Mouse (Mus musculus): ENCODE data around the gene Olfr1434. TPM values are rescaled to one million over a fixed set of nuclear protein-coding genes. Genes with fewer than 3 reads are reported as not detected.
"Not testable (repeated sequence)": the region's sequence is repeated elsewhere in the genome, so short reads cannot be mapped to it uniquely, and the experiment has no call there.

Gene Olfr1434
- not detected in 2 replicates for polyA plus RNA-seq (2012; rRNA removed)

GRCm38 (mm10) chr19:12279554-12279953 is at the start of gene Olfr1434:
Gene Olfr1434 (plus strand): TSS chr19:12279854.
- Histone ChIP-seq H3K4me3 (ENCODE audit: control insufficient read depth, low read depth, low read length) (no peak within 1 kb of the TSS), H3K36me3 (ENCODE audit: control insufficient read depth, insufficient read depth, low read length) (no peaks in the 10 kb centered on the region), H3K4me1 (ENCODE audit: control insufficient read depth, insufficient read depth, low read length) (no peaks in the 10 kb centered on the region), H3K27ac (ENCODE audit: control insufficient read depth, insufficient read depth, low read depth, low read length) (no peak within 1 kb of the TSS), H3K27me3 (ENCODE audit: control insufficient read depth, insufficient read depth, low read length) (no peaks in the 10 kb centered on the region)
- TF ChIP-seq CTCF (IDR thresholded peaks at IDR 0.05; ENCODE audit: control insufficient read depth, insufficient read depth, insufficient replicate concordance, low read depth, low read length) (no peak), POLR2A (IDR thresholded peaks at IDR 0.05; ENCODE audit: control insufficient read depth, low read depth, low read length) (no peak)

- not testable (repeated sequence) for H3K36me3 ChIP-seq (ENCODE audit: control insufficient read depth, insufficient read depth, low read length); H3K27ac ChIP-seq (ENCODE audit: control insufficient read depth, insufficient read depth, low read depth, low read length); H3K27me3 ChIP-seq (ENCODE audit: control insufficient read depth, insufficient read depth, low read length); H3K4me3 ChIP-seq (ENCODE audit: control insufficient read depth, low read depth, low read length); H3K4me1 ChIP-seq (ENCODE audit: control insufficient read depth, insufficient read depth, low read length)
These were observed 47.2 kb upstream of the Olfr1434 start, which contains the start of gene Olfr1432 for GRCm38 (mm10) chr19:12232496-12232895. Gene Olfr1432 (minus strand): TSS chr19:12232596.

DNA sequence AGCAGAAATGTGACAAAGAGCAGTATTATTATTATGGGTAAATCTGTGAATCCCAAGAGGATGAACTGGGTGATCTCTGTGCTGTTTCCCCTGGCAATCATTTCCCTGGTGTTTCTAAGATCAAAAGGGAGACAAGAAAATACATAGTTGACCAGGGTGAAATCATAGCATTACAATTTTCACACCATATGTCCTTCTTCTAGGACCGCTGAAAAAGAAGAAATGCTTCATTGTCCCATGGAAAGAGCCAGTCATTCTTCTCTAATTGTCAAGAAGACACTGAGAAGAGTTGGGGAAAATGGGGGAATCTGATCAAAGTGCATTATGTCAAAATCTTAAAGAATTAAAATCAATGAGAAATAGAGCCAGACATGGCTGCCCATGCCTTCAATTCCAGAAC is 38.1 kb upstream of the Olfr1434 start, which contains the start of gene Olfr262:
Olfr262 (minus strand) TSS at position 101 of the 400 bp plus-strand sequence.
- TF ChIP-seq CTCF (IDR thresholded peaks at IDR 0.05; ENCODE audit: control insufficient read depth, insufficient read depth, insufficient replicate concordance, low read depth, low read length) (no peak), POLR2A (IDR thresholded peaks at IDR 0.05; ENCODE audit: control insufficient read depth, low read depth, low read length) (no peak)
- Histone ChIP-seq H3K4me3 (ENCODE audit: control insufficient read depth, low read depth, low read length) (no peak within 1 kb of the TSS), H3K27ac (ENCODE audit: control insufficient read depth, insufficient read depth, low read depth, low read length) (no peak within 1 kb of the TSS), H3K36me3 (ENCODE audit: control insufficient read depth, insufficient read depth, low read length) (no peaks in the 10 kb centered on the region), H3K4me1 (ENCODE audit: control insufficient read depth, insufficient read depth, low read length) (no peaks in the 10 kb centered on the region), H3K27me3 (ENCODE audit: control insufficient read depth, insufficient read depth, low read length) (no peaks in the 10 kb centered on the region)

DNA sequence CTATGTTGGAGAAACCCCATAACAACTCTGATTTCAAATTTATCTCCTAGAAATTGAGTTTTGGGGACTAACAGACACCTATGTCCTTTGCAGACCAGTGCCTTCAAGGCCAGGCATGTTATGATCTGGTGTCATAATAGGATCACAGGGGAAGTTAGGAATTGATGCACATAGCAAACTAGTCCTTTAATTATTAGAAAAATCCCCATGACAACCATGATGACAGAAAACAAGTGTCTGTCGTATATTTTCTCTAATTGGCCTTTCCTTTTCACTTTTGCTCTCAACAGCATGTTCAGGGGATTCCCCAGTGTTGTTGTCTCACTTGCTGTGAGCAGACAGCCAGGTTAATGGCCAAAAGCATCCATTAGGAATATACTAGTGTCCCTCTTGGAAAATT is 18.9 kb upstream of the Olfr1434 start, which contains the start of gene Olfr235:
Olfr235 (plus strand) TSS at position 301 of the 400 bp plus-strand sequence.
- no peak within 1 kb of the TSS for H3K27ac ChIP-seq (ENCODE audit: control insufficient read depth, insufficient read depth, low read depth, low read length)
- no peak for TF ChIP-seq CTCF (IDR thresholded peaks at IDR 0.05; ENCODE audit: control insufficient read depth, insufficient read depth, insufficient replicate concordance, low read depth, low read length)
- no peak for TF ChIP-seq POLR2A (IDR thresholded peaks at IDR 0.05; ENCODE audit: control insufficient read depth, low read depth, low read length)
- H3K4me1 ChIP-seq (ENCODE audit: control insufficient read depth, insufficient read depth, low read length): no peaks in the 10 kb centered on the region
- no peak within 1 kb of the TSS for H3K4me3 ChIP-seq (ENCODE audit: control insufficient read depth, low read depth, low read length)
- no peaks in the 10 kb centered on the region for H3K27me3 ChIP-seq (ENCODE audit: control insufficient read depth, insufficient read depth, low read length)
- H3K36me3 ChIP-seq (ENCODE audit: control insufficient read depth, insufficient read depth, low read length): no peaks in the 10 kb centered on the region

DNA sequence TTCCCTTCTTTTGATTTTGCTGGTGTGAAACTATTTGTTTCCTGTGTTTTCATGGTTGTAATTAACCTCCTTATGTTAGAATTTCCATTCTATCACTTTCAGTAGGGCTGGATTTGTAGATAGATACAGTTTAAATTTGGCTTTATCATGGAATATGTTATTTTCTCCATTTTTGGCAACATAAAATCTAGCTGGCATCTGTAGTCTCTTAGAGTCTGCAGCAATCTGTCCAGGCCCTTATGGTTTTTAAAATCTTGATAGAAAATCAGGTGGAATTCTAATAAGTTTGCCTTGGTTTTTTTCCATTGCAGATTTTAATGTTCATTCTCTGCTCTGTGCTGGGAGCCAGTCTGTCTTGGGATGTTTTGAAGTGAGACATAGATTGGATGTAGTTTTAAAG is 13.3 kb downstream of the Olfr1434 start:
- Histone ChIP-seq H3K36me3 (ENCODE audit: control insufficient read depth, insufficient read depth, low read length) (no peaks in the 10 kb centered on the region), H3K27ac (ENCODE audit: control insufficient read depth, insufficient read depth, low read depth, low read length) (no peak overlapping the region), H3K27me3 (ENCODE audit: control insufficient read depth, insufficient read depth, low read length) (no peaks in the 10 kb centered on the region), H3K4me1 (ENCODE audit: control insufficient read depth, insufficient read depth, low read length) (no peaks in the 10 kb centered on the region), H3K4me3 (ENCODE audit: control insufficient read depth, low read depth, low read length) (no peak overlapping the region)
- TF ChIP-seq CTCF (IDR thresholded peaks at IDR 0.05; ENCODE audit: control insufficient read depth, insufficient read depth, insufficient replicate concordance, low read depth, low read length) (no peak), POLR2A (IDR thresholded peaks at IDR 0.05; ENCODE audit: control insufficient read depth, low read depth, low read length) (no peak)

GRCm38 (mm10) chr19:12299030-12299429 is 19.4 kb downstream of the Olfr1434 start, which contains the start of gene Olfr1436:
Gene Olfr1436 (minus strand): TSS chr19:12299130.
- not testable (repeated sequence) for H3K4me1 ChIP-seq (ENCODE audit: control insufficient read depth, insufficient read depth, low read length); H3K36me3 ChIP-seq (ENCODE audit: control insufficient read depth, insufficient read depth, low read length); H3K4me3 ChIP-seq (ENCODE audit: control insufficient read depth, low read depth, low read length); H3K27ac ChIP-seq (ENCODE audit: control insufficient read depth, insufficient read depth, low read depth, low read length); H3K27me3 ChIP-seq (ENCODE audit: control insufficient read depth, insufficient read depth, low read length)

- TF ChIP-seq POLR2A (IDR thresholded peaks at IDR 0.05; ENCODE audit: control insufficient read depth, low read depth, low read length) (no peak), CTCF (IDR thresholded peaks at IDR 0.05; ENCODE audit: control insufficient read depth, insufficient read depth, insufficient replicate concordance, low read depth, low read length) (no peak)
- no peak within 1 kb of the TSS for H3K27ac ChIP-seq (ENCODE audit: control insufficient read depth, insufficient read depth, low read depth, low read length)
- no peaks in the 10 kb centered on the region for H3K36me3 ChIP-seq (ENCODE audit: control insufficient read depth, insufficient read depth, low read length)
- H3K4me1 ChIP-seq (ENCODE audit: control insufficient read depth, insufficient read depth, low read length): no peaks in the 10 kb centered on the region
- H3K4me3 ChIP-seq (ENCODE audit: control insufficient read depth, low read depth, low read length): no peak within 1 kb of the TSS
- H3K27me3 ChIP-seq (ENCODE audit: control insufficient read depth, insufficient read depth, low read length): no peaks in the 10 kb centered on the region
These were observed 45.3 kb downstream of the Olfr1434 start, which contains the start of gene Olfr1437 for GRCm38 (mm10) chr19:12325001-12325400. Gene Olfr1437 (minus strand): TSS chr19:12325101.

Other genes starting within 250 kb of the Olfr1434 start
- gene Olfr1423, start 238.5 kb upstream of the Olfr1434 start, polyA plus RNA-seq (2012; rRNA removed): not detected in 2 replicates
- 0.12 TPM in 1 of 2 replicates, not detected in the other for gene Olfr1424, start 217.2 kb upstream of the Olfr1434 start, polyA plus RNA-seq (2012; rRNA removed)
- not detected in 2 replicates for gene Olfr1425, start 202.1 kb upstream of the Olfr1434 start, polyA plus RNA-seq (2012; rRNA removed)
- not detected in 2 replicates for gene Olfr1426, start 187.8 kb upstream of the Olfr1434 start, polyA plus RNA-seq (2012; rRNA removed)
- gene Olfr1427, start 176.5 kb upstream of the Olfr1434 start, polyA plus RNA-seq (2012; rRNA removed): not detected in 2 replicates
- 0.09 TPM in 1 of 2 replicates, not detected in the other for gene Olfr1428, start 164.0 kb upstream of the Olfr1434 start, polyA plus RNA-seq (2012; rRNA removed)
- 0.10 and 0.16 TPM in 2 replicates for gene Olfr76, start 156.7 kb upstream of the Olfr1434 start, polyA plus RNA-seq (2012; rRNA removed)
- not detected in 2 replicates for gene Olfr1555-ps1, start 109.7 kb upstream of the Olfr1434 start, polyA plus RNA-seq (2012; rRNA removed)
- not detected in 2 replicates for gene Olfr1431, start 79.2 kb upstream of the Olfr1434 start, polyA plus RNA-seq (2012; rRNA removed)
- 0.09 and 0.12 TPM in 2 replicates for gene Olfr1432, start 47.3 kb upstream of the Olfr1434 start, polyA plus RNA-seq (2012; rRNA removed)
- gene Olfr262, start 38.2 kb upstream of the Olfr1434 start, polyA plus RNA-seq (2012; rRNA removed): 0.26 and 0.52 TPM in 2 replicates
- 0.10 TPM in 1 of 2 replicates, not detected in the other for gene Olfr235, start 18.8 kb upstream of the Olfr1434 start, polyA plus RNA-seq (2012; rRNA removed)
- not detected in 2 replicates for gene Olfr1436, start 19.3 kb downstream of the Olfr1434 start, polyA plus RNA-seq (2012; rRNA removed)
- gene Olfr1437, start 45.2 kb downstream of the Olfr1434 start, polyA plus RNA-seq (2012; rRNA removed): not detected in 2 replicates
- not detected in 2 replicates for gene Olfr1438-ps1, start 56.1 kb downstream of the Olfr1434 start, polyA plus RNA-seq (2012; rRNA removed)
- gene Olfr1440, start 107.4 kb downstream of the Olfr1434 start, polyA plus RNA-seq (2012; rRNA removed): not detected in 2 replicates
- gene Olfr1441, start 137.6 kb downstream of the Olfr1434 start, polyA plus RNA-seq (2012; rRNA removed): not detected in 2 replicates
- gene Pfpl, start 148.1 kb downstream of the Olfr1434 start, polyA plus RNA-seq (2012; rRNA removed): 0.02 TPM in 2 replicates
- gene Mpeg1, start 180.9 kb downstream of the Olfr1434 start, polyA plus RNA-seq (2012; rRNA removed): 2.8 and 3.3 TPM in 2 replicates
- 5.7 and 6.0 TPM in 2 replicates for gene Dtx4, start 221.6 kb downstream of the Olfr1434 start, polyA plus RNA-seq (2012; rRNA removed)

Measured in testis, adult 2 months (tissue).